11 mouse cellular contexts compared by ENCODE assay signal in genomic region chr9:85090297-85090696, GRCm38 (mm10).
DNase-seq lines count a peak whose midpoint lies in the region; ATAC-seq and TF ChIP-seq lines count a peak whose summit lies in the region.
"Had no signal": no experiment of that assay in that cellular context is flagged by ENCODE, and none has a peak within 500 bp of the region (broad histone marks: within the 10 kb centered on the region; RNA-seq: fewer than 3 reads in every experiment).

No protein-coding gene starts in this region.

- no peak overlapping the region for H3K27ac ChIP-seq in heart, embryonic 15.5 days
- H3K27ac ChIP-seq in thymus, adult 2 months (ENCODE audit: control insufficient read depth, insufficient read depth, low read length), result no peak overlapping the region
- H3K27ac ChIP-seq in neural tube, embryonic 15.5 days (replicated peaks), result no peak overlapping the region
- H3K27ac ChIP-seq: embryonic facial prominence, embryonic 15.5 days; lung, embryonic 15.5 days had no signal

- ATAC-seq in cerebellum, adult (ENCODE audit: insufficient number of reproducible peaks, low FRiP score, low TSS enrichment), result peak; percentile 52; the same call in 1 of the 2 replicates
- peak; percentile 86 for ATAC-seq in heart, embryonic 15.5 days (replicated peaks; ENCODE audit: insufficient number of reproducible peaks, insufficient read depth, low FRiP score, low read depth)
- no peak for ATAC-seq in neural tube, embryonic 15.5 days (ENCODE audit: low FRiP score)

- no peak for TF ChIP-seq POLR2A in thymus, adult 2 months (IDR thresholded peaks at IDR 0.05; ENCODE audit: control insufficient read depth, extremely low read depth, insufficient read depth, low read length, poor library complexity)

- H3K4me2 ChIP-seq in heart, embryonic 15.5 days, result peak overlapping the region; percentile 52
- no peak overlapping the region for H3K4me2 ChIP-seq in neural tube, embryonic 15.5 days
- H3K4me2 ChIP-seq: embryonic facial prominence, embryonic 15.5 days; lung, embryonic 15.5 days had no signal

- no peaks in the 10 kb centered on the region for H3K27me3 ChIP-seq in heart, embryonic 15.5 days
- H3K27me3 ChIP-seq in thymus, adult 2 months (ENCODE audit: control insufficient read depth, insufficient read depth, low read length), result no peaks in the 10 kb centered on the region
- H3K27me3 ChIP-seq in neural tube, embryonic 15.5 days (replicated peaks), result no peaks in the 10 kb centered on the region
- H3K27me3 ChIP-seq: embryonic facial prominence, embryonic 15.5 days; lung, embryonic 15.5 days had no signal

- H3K9me3 ChIP-seq in heart, embryonic 15.5 days (replicated peaks), result no peaks in the 10 kb centered on the region
- H3K9me3 ChIP-seq in neural tube, embryonic 15.5 days (replicated peaks), result no peaks in the 10 kb centered on the region
- H3K9me3 ChIP-seq: embryonic facial prominence, embryonic 15.5 days; lung, embryonic 15.5 days had no signal

- peak overlapping the region; percentile 33 for H3K4me3 ChIP-seq in heart, embryonic 15.5 days
- H3K4me3 ChIP-seq in thymus, adult 2 months (ENCODE audit: control insufficient read depth, insufficient read depth, low read length), result no peak overlapping the region
- H3K4me3 ChIP-seq in neural tube, embryonic 15.5 days (replicated peaks), result no peak overlapping the region
- H3K4me3 ChIP-seq: embryonic facial prominence, embryonic 15.5 days; lung, embryonic 15.5 days had no signal

- TF ChIP-seq CTCF in thymus, adult 2 months (IDR thresholded peaks at IDR 0.05; ENCODE audit: borderline replicate concordance, control insufficient read depth, extremely low read depth, insufficient read depth, low read length, poor library complexity), result no peak

- WGBS in heart, embryonic 15.5 days, result 35% methylated on average over 10 of the region's 10 CpGs
- WGBS in thymus, adult 2 months, result 72% methylated on average over 10 of the region's 10 CpGs
- WGBS in neural tube, embryonic 15.5 days, result 78% methylated on average over 10 of the region's 10 CpGs

- peaks cover 7% of the 10 kb centered on the region for H3K4me1 ChIP-seq in heart, embryonic 15.5 days (replicated peaks)
- no peaks in the 10 kb centered on the region for H3K4me1 ChIP-seq in thymus, adult 2 months (replicated peaks; ENCODE audit: control insufficient read depth, insufficient read depth, low read length)
- no peaks in the 10 kb centered on the region for H3K4me1 ChIP-seq in neural tube, embryonic 15.5 days
- H3K4me1 ChIP-seq: embryonic facial prominence, embryonic 15.5 days; lung, embryonic 15.5 days had no signal

- H3K9ac ChIP-seq in heart, embryonic 15.5 days, result no peak overlapping the region
- no peak overlapping the region for H3K9ac ChIP-seq in neural tube, embryonic 15.5 days (replicated peaks)
- H3K9ac ChIP-seq: embryonic facial prominence, embryonic 15.5 days; lung, embryonic 15.5 days had no signal

- no peaks in the 10 kb centered on the region for H3K36me3 ChIP-seq in heart, embryonic 15.5 days
- no peaks in the 10 kb centered on the region for H3K36me3 ChIP-seq in thymus, adult 2 months (ENCODE audit: control insufficient read depth, insufficient read depth, low read length)
- H3K36me3 ChIP-seq in neural tube, embryonic 15.5 days, result no peaks in the 10 kb centered on the region
- H3K36me3 ChIP-seq: embryonic facial prominence, embryonic 15.5 days; lung, embryonic 15.5 days had no signal

- DNase-seq in cerebellum, postnatal 4 days (ENCODE audit: low spot score in 2 of 2), result no peak
- DNase-seq in cerebellum, postnatal 25 days, result peak; percentile 28 to 49
- peak; percentile 43 to 82 for DNase-seq in left cerebral cortex, postnatal 25 days (ENCODE audit: low spot score in 2 of 2)
- no peak for DNase-seq in thymus, adult 2 months
- DNase-seq in kidney, adult 9 months, result no peak
- DNase-seq: kidney, postnatal 4 days had no signal

- intact Hi-C loops in left cerebral cortex, postnatal 25 days (cut with DNase I), result no loop called here

Comparison
In these comparisons a context has a peak if more than half of its experiments do, and no peak if none do; other contexts are left out.
1. DNase-seq: peak in cerebellum, postnatal 25 days (2 of 2) and left cerebral cortex, postnatal 25 days (2 of 2); none in cerebellum, postnatal 4 days (0 of 2), thymus, adult 2 months (single experiment) and kidney, adult 9 months (single experiment).